Mouse (Mus musculus): ENCODE data around the gene Dnajc9.

Gene Dnajc9

DNA sequence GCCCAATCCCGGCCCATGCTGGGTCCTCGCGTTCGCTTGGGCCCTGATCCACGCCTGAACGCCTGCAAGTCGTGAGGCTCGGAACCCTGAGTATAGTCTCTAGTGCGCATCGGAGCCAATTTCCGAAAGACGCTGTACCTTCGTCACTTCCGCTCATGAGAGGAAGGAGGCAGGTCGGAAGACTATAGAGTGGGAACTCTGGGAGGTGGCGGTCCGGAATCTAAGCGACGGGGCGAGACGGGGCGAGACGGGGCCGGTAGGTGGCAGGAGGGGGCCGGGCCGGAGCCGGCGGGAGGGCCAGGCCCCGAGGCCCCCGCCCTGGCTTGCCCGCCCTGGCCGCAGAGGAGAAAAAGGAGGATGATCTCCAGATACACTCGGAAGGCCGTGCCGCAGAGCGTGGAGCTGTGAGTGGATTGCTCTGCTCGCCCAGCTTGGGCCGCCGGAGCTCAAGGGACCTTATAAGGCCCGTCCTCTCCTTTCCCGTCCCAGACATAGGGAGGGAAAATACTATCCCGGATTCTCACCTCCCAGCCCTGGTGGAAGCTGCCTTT, 40.6 kb downstream of the Dnajc9 start, which contains the start of the genes Ecd and Fam149b:
Gene Ecd, minus strand, starts transcription at position 131 of the 551 bp plus-strand sequence.
Gene Fam149b, plus strand, starts transcription at position 172 of the 551 bp plus-strand sequence.
- DNase-seq (ENCODE audit: low spot score): peak; percentile 94

- DNase-seq (ENCODE audit: low spot score): no peak
Measured at GRCm38 (mm10) chr14:20347441-20347990, 41.2 kb downstream of the Dnajc9 start.

- no peak for DNase-seq (ENCODE audit: low spot score)
Measured at GRCm38 (mm10) chr14:20345885-20346284, 42.8 kb downstream of the Dnajc9 start.

- no peak for DNase-seq (ENCODE audit: low spot score)
Measured at GRCm38 (mm10) chr14:20340866-20341265, 47.8 kb downstream of the Dnajc9 start.

DNA sequence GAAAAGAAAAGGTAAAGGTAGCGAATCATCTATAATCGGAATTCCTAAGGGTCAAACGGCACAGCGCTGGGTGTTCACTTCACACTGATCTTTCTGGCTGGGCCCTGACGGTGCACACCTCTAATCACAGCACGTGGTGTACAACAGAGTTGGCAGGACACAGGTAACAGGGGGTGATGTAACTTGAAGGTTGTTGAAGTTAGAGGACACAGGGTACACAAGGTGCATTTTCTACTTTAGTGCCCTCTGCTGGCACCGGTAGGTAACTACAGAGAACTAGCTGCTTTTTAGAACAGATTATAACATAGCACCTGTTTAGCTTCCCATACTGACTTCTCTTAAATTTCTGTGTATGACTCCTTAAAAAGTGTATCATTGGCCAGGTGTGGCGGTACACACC, 48.6 kb downstream of the Dnajc9 start:
- peak; percentile 3 for DNase-seq (ENCODE audit: low spot score)

- DNase-seq (ENCODE audit: low spot score): no peak
Measured at GRCm38 (mm10) chr14:20339415-20339814, 49.3 kb downstream of the Dnajc9 start.

All from adipocyte (in vitro differentiated cells).